Mouse (Mus musculus) induced T-regulatory cell, adult 2 months (primary cell): ENCODE data around the gene Mustn1.

ENCODE experiments used
- DNase-seq: peaks from one replicate; pipeline ENCODE4 v3.0.0-alpha.2; 2012; ENCODE audit warnings: low read depth

Gene Mustn1

DNA sequence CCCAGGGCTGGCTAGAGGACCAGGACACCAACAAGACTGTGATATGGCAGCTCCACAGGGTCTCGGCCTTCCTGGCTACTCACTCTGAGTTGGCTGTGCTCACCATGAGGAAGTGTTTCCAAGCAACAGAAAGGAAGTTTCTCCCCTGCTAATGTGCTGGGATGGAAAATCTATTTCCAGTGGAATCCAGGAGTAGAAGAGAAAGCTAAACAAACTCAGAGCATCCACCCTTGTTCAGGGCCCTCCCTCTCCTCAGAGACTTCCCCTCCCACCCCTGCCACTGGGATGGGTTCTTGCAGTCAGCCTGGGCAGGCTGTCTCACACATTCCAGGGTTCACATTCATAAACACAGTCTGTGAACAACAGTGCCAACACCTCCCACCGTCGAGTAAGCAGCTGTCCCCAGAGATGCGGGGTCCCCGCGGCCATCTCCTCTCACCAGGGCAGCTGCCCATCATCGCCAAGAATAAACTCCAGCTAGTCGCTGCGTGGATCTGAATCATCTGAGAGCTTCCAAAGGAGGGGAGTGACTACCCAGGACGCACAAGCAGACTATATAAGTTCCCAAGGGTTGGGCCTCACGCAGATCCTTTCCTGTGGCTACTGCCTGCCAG is at the start of gene Mustn1:
Gene Mustn1, plus strand, starts transcription at position 243 of the 614 bp plus-strand sequence.
- no peak for DNase-seq

GRCm38 (mm10) chr14:30837416-30837996 is 41.5 kb upstream of the Mustn1 start:
- DNase-seq, result no peak

- no peak for DNase-seq
Measured at GRCm38 (mm10) chr14:30843701-30844100, 35.3 kb upstream of the Mustn1 start.

DNA sequence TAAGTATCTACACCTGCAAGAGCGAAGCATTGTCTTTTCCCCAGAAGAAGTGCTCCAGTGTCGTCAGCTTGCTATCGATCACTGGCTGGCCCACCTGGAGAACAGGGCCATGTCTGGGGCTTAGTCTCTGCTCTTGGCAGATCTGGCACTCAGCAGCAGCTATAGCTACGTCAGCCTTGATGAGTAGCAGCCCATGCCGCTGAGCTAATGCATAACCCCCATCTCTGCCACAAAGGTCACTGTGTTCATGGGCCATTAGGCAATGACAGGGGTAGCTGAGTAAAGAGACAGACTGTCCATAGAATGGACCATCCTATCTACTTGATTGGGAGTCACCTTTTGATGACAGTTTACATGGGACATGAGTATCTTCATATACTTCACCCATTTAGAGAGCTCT is 28.5 kb upstream of the Mustn1 start:
- no peak for DNase-seq

DNA sequence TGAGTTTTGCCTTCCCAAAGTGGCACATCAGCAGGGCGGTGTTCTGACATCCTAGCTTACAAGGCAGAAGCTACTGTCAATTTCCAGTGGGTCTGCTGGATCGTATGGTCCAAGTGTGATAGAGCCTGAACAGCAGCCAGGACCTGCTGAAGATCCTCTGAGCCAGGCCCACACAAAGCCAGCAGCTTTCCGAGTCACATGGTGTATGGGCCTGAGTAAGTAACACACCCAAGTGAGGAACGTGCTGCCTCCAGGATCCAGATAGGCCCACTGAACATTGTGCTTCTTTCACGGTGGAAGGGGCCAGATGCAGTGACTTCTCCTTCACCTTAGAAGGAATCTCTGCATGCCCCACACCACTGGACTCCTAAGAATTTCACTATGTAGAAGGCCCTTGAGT is 26.7 kb upstream of the Mustn1 start:
- no peak for DNase-seq

- DNase-seq, result no peak
Measured at GRCm38 (mm10) chr14:30855316-30855715, 23.7 kb upstream of the Mustn1 start.

- no peak for DNase-seq
Measured at GRCm38 (mm10) chr14:30856885-30857507, 22.0 kb upstream of the Mustn1 start.

DNA sequence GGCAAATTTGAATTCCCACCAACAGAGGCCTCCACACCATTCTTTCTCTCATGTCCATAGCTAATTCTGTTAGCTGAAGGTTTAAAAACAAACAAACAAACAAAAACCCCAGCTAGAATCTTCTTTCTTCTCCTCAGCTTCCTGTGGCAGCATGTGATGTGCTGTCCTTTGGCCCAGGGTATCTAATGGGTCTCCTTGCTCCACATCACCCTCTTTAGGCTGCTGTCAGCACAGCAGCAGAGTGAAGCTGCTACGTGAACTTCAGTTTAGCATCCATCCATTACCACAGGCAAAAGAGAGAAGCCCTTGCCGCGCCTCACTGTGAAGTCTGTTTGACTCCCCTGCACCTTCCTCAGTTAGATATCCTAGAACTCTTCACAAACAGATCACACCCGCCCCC is 21.0 kb upstream of the Mustn1 start:
- peak; percentile 39 for DNase-seq

GRCm38 (mm10) chr14:30861421-30862125 is 17.4 kb upstream of the Mustn1 start:
- no peak for DNase-seq

GRCm38 (mm10) chr14:30862368-30862767 is 16.6 kb upstream of the Mustn1 start:
- DNase-seq, result no peak

DNA sequence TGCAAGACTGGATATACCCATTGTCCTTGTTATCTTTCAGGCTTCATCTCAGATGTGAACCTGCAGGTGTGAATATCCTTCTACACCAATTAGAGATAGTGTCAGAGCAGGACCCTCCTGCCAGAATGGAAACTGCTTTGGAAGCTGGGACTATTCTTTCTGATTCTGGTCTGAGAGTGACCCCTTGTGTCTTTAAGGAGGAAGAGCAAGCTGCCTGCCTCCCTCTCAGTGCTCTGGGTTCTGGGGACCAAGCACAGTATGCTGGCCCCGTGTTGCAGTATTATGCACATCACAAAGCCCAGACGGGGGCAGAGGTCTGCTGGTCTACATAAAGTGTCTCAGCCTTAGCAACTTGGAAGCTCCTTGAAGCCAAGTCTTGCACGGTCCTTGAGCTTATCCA is 13.7 kb upstream of the Mustn1 start:
- peak; percentile 15 for DNase-seq

DNA sequence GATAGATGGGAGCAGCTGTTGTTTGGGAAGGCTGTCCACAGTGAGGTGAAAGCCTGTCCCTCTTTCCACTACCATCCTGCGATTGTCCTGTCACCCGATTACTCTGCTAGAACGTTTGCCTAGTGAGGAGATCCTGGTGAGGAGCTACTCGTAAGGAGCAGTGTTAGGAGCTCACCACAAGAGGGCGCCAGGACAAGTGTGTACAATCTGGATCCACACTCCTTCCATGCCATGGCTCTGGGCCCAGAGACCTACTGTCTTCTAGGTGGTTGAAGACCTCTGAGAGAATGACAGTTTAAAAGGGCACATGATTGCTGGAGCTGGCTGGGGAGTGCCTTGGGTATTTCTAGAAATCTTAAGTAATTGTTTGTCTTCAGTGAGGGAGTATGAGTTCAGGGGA is 12.0 kb upstream of the Mustn1 start:
- DNase-seq, result peak; percentile 75

DNA sequence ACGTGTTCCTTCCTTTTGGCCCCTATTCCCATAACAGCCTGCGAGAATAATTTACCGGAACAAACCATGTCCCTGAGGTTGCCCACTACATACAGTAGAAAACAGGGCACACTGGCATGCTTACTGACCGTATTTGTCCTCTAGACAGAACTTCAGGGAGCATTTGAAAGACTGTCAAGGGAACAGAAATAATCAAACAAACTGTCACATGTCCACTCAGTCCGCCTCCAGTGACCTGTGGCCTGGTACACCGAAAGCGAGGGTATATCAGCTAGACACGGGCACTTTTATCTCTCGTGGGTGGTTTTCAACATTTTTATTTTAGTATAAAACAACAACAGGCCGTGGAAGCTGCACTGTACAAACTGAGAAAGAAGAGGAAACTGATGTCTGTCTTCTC is 10.2 kb upstream of the Mustn1 start:
- DNase-seq, result no peak

DNA sequence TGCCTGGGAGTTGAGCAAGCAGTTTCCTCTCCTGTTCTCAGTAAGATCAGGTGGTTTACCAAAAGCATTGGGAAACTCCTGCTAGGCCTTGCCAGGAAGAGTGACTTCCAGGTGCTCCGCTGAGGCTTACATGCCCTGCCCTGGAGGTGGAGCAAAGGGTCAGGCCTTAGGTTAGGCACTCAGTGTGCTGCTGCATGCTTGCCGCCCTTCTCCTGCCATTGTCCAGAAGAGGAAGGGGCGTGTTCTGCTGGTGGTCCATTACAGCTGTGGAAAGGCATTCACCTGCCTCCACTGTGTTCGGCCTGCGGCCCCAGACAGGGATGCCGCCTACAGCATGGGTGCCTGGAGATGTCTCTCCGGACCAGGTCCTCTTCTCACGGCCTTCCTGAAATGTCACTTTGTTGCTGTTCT is 9.6 kb upstream of the Mustn1 start:
- DNase-seq, result no peak

DNA sequence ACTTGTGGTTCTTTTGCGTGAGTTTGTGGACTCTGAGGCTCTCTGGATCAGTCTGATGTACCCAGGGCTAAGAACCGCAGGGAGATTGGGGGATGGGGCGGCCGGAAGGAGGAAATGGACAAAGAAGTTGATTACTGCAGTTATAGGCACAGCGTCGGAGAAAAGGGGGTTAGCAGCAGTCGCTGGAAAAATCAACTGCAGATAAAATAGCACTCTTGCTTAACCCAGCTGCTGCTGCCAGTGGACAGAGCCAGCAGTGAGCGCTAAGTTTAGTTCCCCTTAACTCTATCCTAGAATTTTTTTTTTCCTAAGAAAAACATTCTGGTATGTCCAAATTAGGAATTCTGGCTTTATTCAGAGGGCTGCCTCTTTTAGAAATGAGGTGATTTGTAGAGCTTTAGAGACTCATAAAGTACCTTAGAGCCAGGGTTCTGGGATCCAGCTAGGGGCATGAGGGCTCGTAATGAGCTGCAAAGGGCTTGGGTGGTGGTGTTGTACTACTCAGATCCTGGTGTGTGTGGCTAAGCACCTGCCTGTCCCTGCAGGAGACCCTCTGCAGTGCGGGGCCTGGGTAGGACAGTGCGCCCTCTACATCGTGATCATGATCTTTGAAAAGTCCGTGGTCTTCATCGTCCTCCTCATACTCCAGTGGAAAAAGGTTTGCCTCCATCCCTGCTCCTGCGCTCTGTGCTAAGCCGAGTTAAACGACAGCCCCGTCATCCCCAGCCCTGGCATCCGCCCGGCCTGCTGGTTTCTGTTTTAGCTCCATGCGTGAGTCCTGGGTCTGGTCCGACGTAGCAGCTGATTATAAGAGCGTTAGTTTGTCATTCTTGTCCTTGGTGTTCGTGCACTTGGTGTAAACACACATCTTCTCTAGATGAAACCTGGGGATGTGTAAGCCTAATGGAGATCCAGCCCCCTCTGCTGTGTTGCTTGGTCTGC is 8.5 kb upstream of the Mustn1 start:
- no peak for DNase-seq

DNA sequence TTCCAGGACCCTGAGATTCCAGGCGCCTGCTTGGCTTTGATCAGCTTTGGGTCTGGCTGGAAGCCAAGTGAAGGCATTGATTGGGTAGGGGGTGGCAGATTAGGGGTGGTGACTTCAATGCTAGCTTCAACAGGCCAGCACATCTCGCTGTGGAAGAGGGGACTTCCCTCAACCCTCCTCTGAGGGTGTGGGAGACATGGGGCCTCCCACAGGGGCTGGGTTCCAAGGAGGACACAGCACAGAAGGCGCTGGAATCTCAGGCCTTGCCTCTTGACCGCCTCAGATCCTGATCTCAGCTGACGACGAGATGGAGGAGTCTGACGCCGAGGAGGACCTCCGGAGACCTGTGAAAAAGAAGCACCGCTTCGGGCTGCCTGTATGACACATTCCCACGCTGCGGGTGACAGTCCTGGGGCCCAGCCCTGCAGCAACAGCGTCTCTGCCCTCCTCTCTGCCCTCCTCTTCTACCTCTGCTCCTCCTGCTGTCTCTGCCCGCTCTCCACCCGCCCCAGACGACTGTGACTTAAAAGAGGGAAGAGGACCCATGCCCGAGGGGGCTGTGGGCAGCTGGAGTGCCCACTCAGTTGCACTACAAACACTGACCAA is 4.8 kb upstream of the Mustn1 start:
- DNase-seq, result no peak

GRCm38 (mm10) chr14:30875130-30875865 is 3.7 kb upstream of the Mustn1 start:
- no peak for DNase-seq

GRCm38 (mm10) chr14:30875955-30876354 is 3.0 kb upstream of the Mustn1 start:
- DNase-seq, result no peak

- DNase-seq, result no peak
Measured at GRCm38 (mm10) chr14:30876451-30876850, 2.5 kb upstream of the Mustn1 start.

GRCm38 (mm10) chr14:30877827-30878226 is 1.2 kb upstream of the Mustn1 start:
- DNase-seq, result no peak

GRCm38 (mm10) chr14:30879794-30880193 is 794 bp downstream of the Mustn1 start:
- no peak for DNase-seq
